Mouse (Mus musculus) midbrain, embryonic 15.5 days (tissue): ENCODE results near the gene Cln6. TPM values are rescaled to one million over a fixed set of nuclear protein-coding genes. Genes with fewer than 3 reads are reported as not detected.

Source experiments
- ATAC-seq: fragments of 200-750 bp; cut with Nextera tagmentation; replicated peaks from 2 replicates; pipeline ENCODE4 v1.8.0; 2017; ENCODE audit warnings: moderate TSS enrichment
- H3K27ac ChIP-seq: fragments of 300-500 bp; sonication (generic); 2 replicates; pipeline ENCODE4 v1.5.1; 2015; ENCODE audit warnings: mild to moderate bottlenecking, inconsistent platforms
- H3K27me3 ChIP-seq: fragments of 300-500 bp; sonication (generic); replicated peaks from 2 replicates; pipeline ENCODE4 v1.6.1; 2015; ENCODE audit warnings: inconsistent platforms
- H3K36me3 ChIP-seq: fragments of 300-500 bp; sonication (generic); replicated peaks from 2 replicates; pipeline ENCODE4 v1.6.1; 2015; ENCODE audit warnings: inconsistent platforms
- H3K4me1 ChIP-seq: fragments of 300-500 bp; sonication (generic); 2 replicates; pipeline ENCODE4 v1.6.1; 2015; ENCODE audit warnings: inconsistent platforms
- H3K4me2 ChIP-seq: fragments of 300-500 bp; sonication (generic); 2 replicates; pipeline ENCODE4 v1.6.1; 2015; ENCODE audit warnings: inconsistent platforms, mild to moderate bottlenecking, moderate library complexity
- H3K4me3 ChIP-seq: fragments of 300-500 bp; sonication (generic); 2 replicates; pipeline ENCODE4 v1.5.1; 2015; ENCODE audit warnings: mild to moderate bottlenecking, inconsistent platforms
- H3K9ac ChIP-seq: fragments of 300-500 bp; sonication (generic); 2 replicates; pipeline ENCODE4 v1.6.1; 2015; ENCODE audit warnings: mild to moderate bottlenecking, inconsistent platforms
- H3K9me3 ChIP-seq: fragments of 300-500 bp; sonication (generic); 2 replicates; pipeline ENCODE4 v1.6.1; 2016; ENCODE audit warnings: inconsistent platforms
- WGBS: fragments of 180-500 bp; shearing (Covaris S2); methylation state at CpG from one replicate; pipeline ENCODE4 v1.1.7; 2015; ENCODE audit warnings: mixed read lengths; 5-methylcytosine and 5-hydroxymethylcytosine counted together
- polyA plus RNA-seq: library from polyadenylated mRNA; unstranded; fragments of >200 nt; fragmentation: Nextera tagmentation; extraction: Ambion mirVana; gene quantifications from 2 replicates; pipeline ENCODE4 v1.2.1, GENCODE M21; 2015

Gene Cln6
- polyA plus RNA-seq, 1 experiment from 2014 or later = 5.9 TPM

DNA sequence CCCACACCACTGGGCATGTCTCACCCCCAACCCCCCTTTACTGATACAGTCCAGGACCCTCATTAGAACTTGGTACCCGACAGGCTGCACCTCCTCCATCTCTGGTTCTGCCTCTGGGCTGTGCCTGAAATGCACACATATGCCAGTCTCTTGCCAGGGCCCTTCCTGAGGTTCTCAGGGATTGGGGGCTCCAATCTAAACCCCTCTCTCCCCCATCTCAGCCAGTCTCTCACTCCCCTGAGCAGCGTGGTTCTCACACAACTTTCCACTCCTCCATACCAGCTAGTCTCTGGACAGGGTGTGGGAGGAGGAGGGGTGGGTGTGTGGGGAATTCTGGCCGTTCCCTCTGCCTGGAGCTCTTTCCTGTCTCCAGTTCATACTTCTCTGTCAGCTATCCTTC lies 974 bp upstream of the Cln6 start:
- ATAC-seq = no peak
- 0 out of 2 replicates have a peak overlapping the region, but pooled peaks have one; percentile 76 for H3K27ac ChIP-seq

DNA sequence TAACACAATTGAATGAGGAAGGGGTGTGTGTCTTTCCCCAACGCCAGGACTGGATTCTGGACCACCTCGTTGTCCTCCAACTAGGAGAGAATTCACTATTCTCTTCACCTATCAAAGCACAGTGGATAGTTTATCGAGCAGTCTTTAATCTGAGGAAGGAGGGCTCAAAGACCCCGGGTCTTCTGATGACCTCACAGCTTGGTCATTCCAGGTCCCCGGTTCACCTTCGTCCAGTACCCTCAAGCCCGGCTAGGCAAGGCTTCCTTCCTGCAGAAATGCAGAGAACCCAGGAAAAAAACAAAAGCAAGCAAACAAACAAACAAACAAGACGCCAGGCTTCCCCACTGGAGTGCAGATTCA lies 459 bp upstream of the Cln6 start:
- WGBS = 15% methylated on average over 8 of the region's 8 CpGs
- Histone ChIP-seq H3K36me3 (no peaks in the 10 kb centered on the region), H3K9ac (peak overlapping the region; percentile 83; the same call in 1 of the 2 replicates), H3K4me1 (peaks cover 15% of the 10 kb centered on the region), H3K4me3 (peak overlapping the region; percentile 72), H3K27ac (0 out of 2 replicates have a peak overlapping the region, but pooled peaks have one; percentile 76), H3K9me3 (no peaks in the 10 kb centered on the region), H3K27me3 (no peaks in the 10 kb centered on the region), H3K4me2 (peak overlapping the region; percentile 78)
- peak; percentile 31 for ATAC-seq

More for the DNA sequence above, 974 bp upstream of the Cln6 start:
- no peaks in the 10 kb centered on the region for H3K36me3 ChIP-seq
- no peak overlapping the region for H3K4me3 ChIP-seq
- H3K27me3 ChIP-seq = no peaks in the 10 kb centered on the region
- H3K4me2 ChIP-seq = no peak overlapping the region
- peaks cover 15% of the 10 kb centered on the region for H3K4me1 ChIP-seq
- H3K9me3 ChIP-seq = no peaks in the 10 kb centered on the region
- H3K9ac ChIP-seq = no peak overlapping the region
- 68% methylated on average over 3 of the region's 3 CpGs for WGBS

DNA sequence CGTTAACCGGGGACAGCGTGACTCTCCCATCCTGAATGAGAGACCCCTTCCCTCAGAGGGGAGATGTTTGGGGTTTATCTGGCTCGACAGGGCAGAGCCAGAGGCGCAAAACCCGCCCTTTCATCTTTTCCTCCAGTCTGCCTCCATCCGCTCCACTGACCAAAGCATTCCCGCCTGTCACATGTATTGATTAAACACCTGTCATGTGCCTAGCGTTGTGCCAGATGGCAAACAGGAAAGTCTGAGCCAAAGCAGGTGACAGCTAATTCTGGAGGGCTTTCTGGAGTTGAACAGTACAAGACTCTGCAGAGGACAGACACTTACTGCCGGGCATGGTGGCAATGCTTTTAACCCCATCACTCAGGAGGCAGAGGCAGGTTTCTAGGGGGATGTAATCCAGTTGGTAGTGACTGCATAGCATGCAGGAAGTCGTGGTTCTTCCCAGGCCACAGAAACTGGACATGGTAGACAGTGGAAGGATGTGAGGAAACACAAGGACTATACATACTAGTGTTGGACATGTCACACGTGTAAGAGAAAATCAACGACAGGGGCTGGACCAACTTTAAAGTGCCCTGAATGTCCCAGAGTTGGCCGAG lies 686 bp downstream of the Cln6 start:
- Histone ChIP-seq H3K27ac (peak overlapping the region; percentile 76), H3K4me1 (peaks cover 15% of the 10 kb centered on the region), H3K9ac (peak overlapping the region; percentile 83), H3K27me3 (no peaks in the 10 kb centered on the region), H3K4me3 (peak overlapping the region; percentile 72), H3K9me3 (no peaks in the 10 kb centered on the region), H3K36me3 (no peaks in the 10 kb centered on the region), H3K4me2 (peak overlapping the region; percentile 78)
- peak; percentile 32; the same call in 1 of the 2 replicates for ATAC-seq
- WGBS = 14% methylated on average over 14 of the region's 14 CpGs

- H3K9me3 ChIP-seq = no peaks in the 10 kb centered on the region
- WGBS = 79% methylated on average over 10 of the region's 10 CpGs
- no peak overlapping the region for H3K9ac ChIP-seq
- no peak overlapping the region for H3K4me2 ChIP-seq
- no peak overlapping the region for H3K4me3 ChIP-seq
- peaks cover 10% of the 10 kb centered on the region for H3K4me1 ChIP-seq
- H3K27me3 ChIP-seq = no peaks in the 10 kb centered on the region
- H3K27ac ChIP-seq = no peak overlapping the region
- no peak for ATAC-seq
- no peaks in the 10 kb centered on the region for H3K36me3 ChIP-seq
Measured at GRCm38 (mm10) chr9:62843356-62844024, 4.9 kb downstream of the Cln6 start.

DNA sequence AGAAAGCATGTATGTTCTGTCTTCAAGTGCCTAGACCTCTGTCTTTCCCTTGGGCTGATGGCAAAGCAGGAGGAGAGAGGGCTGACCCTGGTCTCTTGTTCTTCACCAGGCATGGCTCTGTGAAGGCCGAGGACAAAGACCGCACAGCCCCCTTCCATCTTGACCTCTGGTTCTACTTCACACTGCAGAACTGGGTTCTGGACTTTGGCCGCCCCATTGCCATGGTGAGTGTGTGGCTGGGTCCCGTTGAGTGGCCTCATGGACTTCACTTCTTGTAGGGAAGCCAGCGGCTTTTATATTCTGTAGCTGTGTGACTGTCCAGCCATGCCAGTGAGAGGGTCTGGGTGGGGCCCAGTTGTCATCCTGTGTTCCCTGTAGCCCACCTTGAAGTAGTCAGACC lies 5.9 kb downstream of the Cln6 start:
- Histone ChIP-seq H3K4me1 (peaks cover 4% of the 10 kb centered on the region), H3K27ac (no peak overlapping the region), H3K9ac (no peak overlapping the region), H3K4me2 (no peak overlapping the region), H3K4me3 (no peak overlapping the region), H3K9me3 (no peaks in the 10 kb centered on the region), H3K36me3 (no peaks in the 10 kb centered on the region), H3K27me3 (no peaks in the 10 kb centered on the region)
- WGBS = 97% methylated on average over 5 of the region's 5 CpGs
- no peak for ATAC-seq

- Histone ChIP-seq H3K9ac (no peak overlapping the region), H3K4me2 (no peak overlapping the region), H3K36me3 (no peaks in the 10 kb centered on the region), H3K27ac (no peak overlapping the region), H3K4me1 (no peaks in the 10 kb centered on the region), H3K9me3 (no peaks in the 10 kb centered on the region), H3K4me3 (no peak overlapping the region), H3K27me3 (no peaks in the 10 kb centered on the region)
- 0 out of 2 replicates have a peak, but pooled peaks have one; percentile 37 for ATAC-seq
- WGBS = 1% methylated on average over 3 of the region's 3 CpGs
Measured at GRCm38 (mm10) chr9:62847694-62848093, 9.1 kb downstream of the Cln6 start.

DNA sequence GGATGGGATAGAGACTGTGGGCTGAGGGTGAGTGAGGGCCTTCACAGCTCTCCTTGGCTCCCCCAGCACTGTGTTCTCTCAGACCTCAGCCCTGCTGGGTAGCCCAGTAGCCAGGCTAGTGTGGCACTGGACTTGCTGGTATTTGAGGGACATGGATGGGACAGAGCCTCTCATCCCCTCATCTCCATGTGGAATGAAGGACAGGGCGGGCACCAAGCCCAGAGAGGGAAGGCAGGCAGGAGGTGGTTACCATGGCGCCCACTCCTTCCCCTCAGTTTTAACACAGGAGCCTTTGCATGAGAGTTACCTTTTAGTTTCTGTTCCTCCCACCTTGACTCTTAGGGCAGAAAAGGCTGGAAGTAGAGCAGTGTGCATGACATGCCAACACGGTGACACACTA lies 10.1 kb downstream of the Cln6 start:
- 81% methylated on average over 3 of the region's 3 CpGs for WGBS
- ATAC-seq = no peak

GRCm38 (mm10) chr9:62851571-62851970 lies 13.0 kb downstream of the Cln6 start:
- no peak for ATAC-seq
- no peak overlapping the region for H3K27ac ChIP-seq
- H3K4me2 ChIP-seq = no peak overlapping the region
- no peaks in the 10 kb centered on the region for H3K27me3 ChIP-seq
- H3K4me1 ChIP-seq = no peaks in the 10 kb centered on the region
- H3K9me3 ChIP-seq = no peaks in the 10 kb centered on the region
- H3K9ac ChIP-seq = no peak overlapping the region
- no peaks in the 10 kb centered on the region for H3K36me3 ChIP-seq
- WGBS = 54% methylated on average over 2 of the region's 2 CpGs
- no peak overlapping the region for H3K4me3 ChIP-seq

More for the DNA sequence above, 10.1 kb downstream of the Cln6 start:
- Histone ChIP-seq H3K4me2 (no peak overlapping the region), H3K4me1 (no peaks in the 10 kb centered on the region), H3K9me3 (no peaks in the 10 kb centered on the region), H3K4me3 (no peak overlapping the region), H3K27ac (no peak overlapping the region), H3K9ac (no peak overlapping the region), H3K36me3 (no peaks in the 10 kb centered on the region), H3K27me3 (no peaks in the 10 kb centered on the region)

DNA sequence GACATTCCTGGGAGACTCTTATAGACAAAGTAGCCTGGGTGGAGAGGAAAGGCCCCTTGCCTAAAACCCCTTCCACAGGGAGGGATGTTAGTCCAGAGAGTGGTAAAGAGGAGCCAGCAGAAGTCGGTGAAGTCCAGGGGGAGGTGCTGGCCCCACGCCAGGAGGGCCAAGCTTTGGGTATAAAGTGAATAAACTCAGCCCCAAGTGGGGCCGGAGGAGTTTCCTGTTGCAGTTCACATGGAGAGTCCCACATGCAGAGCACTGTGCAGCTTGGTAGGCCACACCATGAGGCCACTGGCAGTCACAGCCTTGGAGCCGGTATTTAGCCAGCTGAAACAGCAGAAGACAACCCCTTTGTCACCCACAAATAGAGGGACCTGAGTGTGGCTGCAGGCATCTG lies 15.9 kb downstream of the Cln6 start:
- no peak overlapping the region for H3K9ac ChIP-seq
- no peak overlapping the region for H3K4me3 ChIP-seq
- no peak overlapping the region for H3K4me2 ChIP-seq
- H3K36me3 ChIP-seq = no peaks in the 10 kb centered on the region
- H3K9me3 ChIP-seq = no peaks in the 10 kb centered on the region
- 51% methylated on average over 4 of the region's 4 CpGs for WGBS
- no peak overlapping the region for H3K27ac ChIP-seq
- no peaks in the 10 kb centered on the region for H3K4me1 ChIP-seq
- no peaks in the 10 kb centered on the region for H3K27me3 ChIP-seq
- ATAC-seq = no peak

DNA sequence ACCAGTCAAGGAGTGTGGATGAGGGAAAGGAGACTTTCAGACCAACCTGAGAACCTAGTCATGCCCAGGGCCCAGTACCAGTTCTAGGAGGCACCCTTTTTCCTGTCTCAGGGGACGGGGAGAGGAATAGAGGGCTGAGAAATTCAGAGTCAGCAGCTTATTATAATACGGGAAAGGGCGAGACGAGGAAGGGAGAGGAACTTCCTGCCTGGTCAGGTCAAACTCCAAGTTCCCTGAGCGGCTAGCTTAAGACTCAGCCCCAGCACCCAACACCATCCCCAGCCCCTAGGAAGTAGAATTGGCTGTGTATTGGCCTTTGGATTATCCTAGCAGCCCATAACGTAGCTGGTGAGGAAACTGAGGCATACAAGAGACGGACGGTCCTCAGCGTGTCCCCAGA lies 18.6 kb downstream of the Cln6 start:
- Histone ChIP-seq H3K27me3 (no peaks in the 10 kb centered on the region), H3K36me3 (no peaks in the 10 kb centered on the region), H3K9ac (no peak overlapping the region), H3K27ac (no peak overlapping the region), H3K9me3 (no peaks in the 10 kb centered on the region), H3K4me3 (no peak overlapping the region), H3K4me2 (no peak overlapping the region), H3K4me1 (no peaks in the 10 kb centered on the region)
- ATAC-seq = no peak
- 88% methylated on average over 9 of the region's 9 CpGs for WGBS

- 56% methylated on average over 20 of the region's 20 CpGs for WGBS
- no peaks in the 10 kb centered on the region for H3K27me3 ChIP-seq
- ATAC-seq = no peak
Measured at GRCm38 (mm10) chr9:62857719-62858261, 19.2 kb downstream of the Cln6 start, which contains the start of gene Calml4. Gene Calml4, plus strand, starts transcription at chr9:62858080.

DNA sequence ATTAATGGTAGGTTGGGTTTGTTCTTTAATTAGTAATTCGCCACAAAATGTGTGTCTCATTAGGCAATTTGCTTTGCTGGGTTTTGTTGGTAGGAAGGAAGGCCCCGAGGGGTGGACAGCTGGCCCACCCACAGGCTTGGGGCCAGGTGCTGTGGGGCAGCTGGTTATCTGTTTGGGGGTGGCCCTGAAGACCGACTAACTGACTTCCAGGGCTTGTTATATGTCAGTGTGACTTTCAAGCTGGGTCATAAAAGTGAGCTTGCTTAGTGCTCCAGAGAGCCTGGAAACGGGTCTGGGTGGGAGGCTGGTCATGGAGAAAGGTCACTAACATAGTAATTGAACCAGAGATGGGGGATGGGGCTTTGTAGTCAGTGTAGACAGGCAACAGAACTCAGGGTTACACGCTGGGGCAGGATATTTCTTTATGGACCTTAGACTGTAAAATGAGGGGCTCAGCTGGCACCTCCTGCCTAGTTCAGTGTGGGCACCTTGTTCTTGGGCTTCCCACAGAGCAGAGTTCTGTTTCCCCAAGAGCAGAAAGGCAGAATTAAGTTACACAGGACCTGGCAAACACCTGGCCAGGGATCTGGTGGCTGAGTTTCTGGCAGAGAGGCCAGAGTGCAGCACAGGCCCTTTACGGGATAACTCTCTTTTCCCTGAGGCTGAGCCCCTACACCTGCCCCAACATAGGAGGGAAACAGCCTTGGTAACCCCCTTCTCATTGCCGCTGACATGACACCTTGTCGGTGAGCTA lies 19.9 kb downstream of the Cln6 start:
- no peak overlapping the region for H3K4me2 ChIP-seq
- H3K4me1 ChIP-seq = no peaks in the 10 kb centered on the region
- no peaks in the 10 kb centered on the region for H3K27me3 ChIP-seq
- H3K4me3 ChIP-seq = no peak overlapping the region
- no peak overlapping the region for H3K9ac ChIP-seq
- WGBS = 60% methylated on average over 8 of the region's 8 CpGs
- H3K27ac ChIP-seq = no peak overlapping the region
- no peaks in the 10 kb centered on the region for H3K36me3 ChIP-seq
- no peak for ATAC-seq
- no peaks in the 10 kb centered on the region for H3K9me3 ChIP-seq

More at GRCm38 (mm10) chr9:62857719-62858261, 19.2 kb downstream of the Cln6 start, which contains the start of gene Calml4:
- Histone ChIP-seq H3K27ac (no peak within 1 kb of the TSS), H3K4me3 (no peak within 1 kb of the TSS), H3K4me1 (no peaks in the 10 kb centered on the region), H3K4me2 (no peak within 1 kb of the TSS), H3K9ac (no peak within 1 kb of the TSS), H3K9me3 (no peaks in the 10 kb centered on the region), H3K36me3 (no peaks in the 10 kb centered on the region)
